Mouse (Mus musculus) thymus, adult 2 months (tissue): ENCODE results near the gene Cpne9. TPM values are rescaled to one million over a fixed set of nuclear protein-coding genes. Genes with fewer than 3 reads are reported as not detected.

Experiments
- DNase-seq: peaks from one replicate; pipeline ENCODE4 v3.0.0; 2021
- H3K27ac ChIP-seq: fragments of 200-500 bp; 2 replicates; pipeline ENCODE4 v1.5.1; 2012; ENCODE audit warnings: low read length, control low read depth; ENCODE audit not compliant: control insufficient read depth, insufficient read depth
- H3K27me3 ChIP-seq: fragments of 200-500 bp; 2 replicates; pipeline ENCODE4 v1.6.1; 2012; ENCODE audit warnings: mild to moderate bottlenecking, low read length, moderate library complexity, mixed read lengths; ENCODE audit not compliant: control insufficient read depth, insufficient read depth
- H3K36me3 ChIP-seq: fragments of 200-500 bp; 2 replicates; pipeline ENCODE4 v1.6.1; 2012; ENCODE audit warnings: mild to moderate bottlenecking, low read length, moderate library complexity; ENCODE audit not compliant: control insufficient read depth, insufficient read depth
- H3K4me1 ChIP-seq: fragments of 200-500 bp; replicated peaks from 2 replicates; pipeline ENCODE4 v1.6.1; 2012; ENCODE audit warnings: low read length; ENCODE audit not compliant: control insufficient read depth, insufficient read depth
- H3K4me3 ChIP-seq: fragments of 200-500 bp; 2 replicates; pipeline ENCODE4 v1.5.1; 2012; ENCODE audit warnings: mild to moderate bottlenecking, low read length, control low read depth, moderate library complexity; ENCODE audit not compliant: control insufficient read depth, insufficient read depth
- CTCF ChIP-seq: fragments of 200-500 bp; IDR thresholded peaks from 2 replicates; pipeline ENCODE4 v1.5.1; 2012; ENCODE audit warnings: mild to moderate bottlenecking, control low read depth, low read length, moderate library complexity, borderline replicate concordance; ENCODE audit not compliant: control insufficient read depth, poor library complexity, insufficient read depth; ENCODE audit errors: extremely low read depth
- POLR2A ChIP-seq: fragments of 200-500 bp; IDR thresholded peaks from 2 replicates; pipeline ENCODE4 v1.6.1; 2012; ENCODE audit warnings: mild to moderate bottlenecking, low read length, control low read depth, moderate library complexity; ENCODE audit not compliant: control insufficient read depth, poor library complexity, insufficient read depth; ENCODE audit errors: extremely low read depth
- WGBS: fragments of 180-500 bp; shearing (Covaris S2); methylation state at CpG from one replicate; pipeline ENCODE4 v1.1.7; 2018; 5-methylcytosine and 5-hydroxymethylcytosine counted together
- polyA plus RNA-seq: library from polyadenylated mRNA; depleted of rRNA; stranded (reverse); fragments of >200 nt; gene quantifications from 2 replicates; pipeline ENCODE4 v1.2.3, GENCODE M21; 2012; rRNA removed

Gene Cpne9
- polyA plus RNA-seq, 1 experiment = 0.65 TPM

DNA sequence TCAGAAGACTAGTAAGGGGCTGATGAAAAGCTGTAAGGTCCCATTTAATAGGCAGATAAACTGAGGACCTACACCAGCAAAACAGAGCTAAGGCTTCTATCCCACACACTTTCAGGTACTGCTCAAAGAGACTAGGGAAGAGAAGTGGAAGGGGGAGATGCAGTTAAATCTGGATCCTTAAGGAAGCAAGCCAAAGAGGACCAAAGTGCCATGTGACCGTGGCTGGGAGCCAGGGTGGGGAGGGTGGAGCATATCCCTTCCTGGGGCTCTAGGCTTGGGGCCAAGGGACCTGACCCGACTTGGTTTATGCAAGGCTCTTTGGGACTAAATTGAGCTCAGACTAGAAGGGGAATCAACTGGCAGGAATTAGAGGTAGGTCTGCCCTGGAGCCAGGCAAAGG is 62.2 kb downstream of the Cpne9 start:
- H3K27me3 ChIP-seq = no peaks in the 10 kb centered on the region
- DNase-seq = no peak
- H3K27ac ChIP-seq = no peak overlapping the region
- H3K4me1 ChIP-seq = peaks cover 4% of the 10 kb centered on the region; the same call in 1 of the 2 replicates
- TF ChIP-seq CTCF = no peak
- no peak for TF ChIP-seq POLR2A
- WGBS = 55% methylated on average over 2 of the region's 2 CpGs
- no peaks in the 10 kb centered on the region for H3K36me3 ChIP-seq
- H3K4me3 ChIP-seq = no peak overlapping the region

DNA sequence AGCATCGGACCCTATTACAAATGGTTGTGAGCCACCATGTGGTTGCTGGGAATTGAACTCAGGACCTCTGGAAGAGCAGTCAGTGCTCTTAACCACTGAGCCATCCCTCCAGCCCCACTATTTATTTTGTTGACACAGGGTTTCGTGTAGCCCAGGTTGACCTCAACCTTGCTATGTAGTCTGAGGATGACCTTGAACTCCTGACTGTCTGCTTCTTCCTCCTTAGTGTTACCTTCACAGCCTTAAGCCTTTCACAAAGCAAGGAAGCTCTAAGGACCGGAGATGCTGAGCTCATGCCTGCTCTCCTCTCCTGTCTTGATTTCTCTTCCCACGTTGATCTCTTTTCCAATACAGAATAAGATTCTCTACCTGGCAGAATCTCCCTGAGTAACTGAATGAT is 64.8 kb downstream of the Cpne9 start:
- Histone ChIP-seq H3K36me3 (no peaks in the 10 kb centered on the region), H3K27me3 (no peaks in the 10 kb centered on the region), H3K27ac (no peak overlapping the region), H3K4me3 (no peak overlapping the region), H3K4me1 (peaks cover 4% of the 10 kb centered on the region; the same call in 1 of the 2 replicates)
- TF ChIP-seq POLR2A (no peak), CTCF (no peak)
- 94% methylated on average over 4 of the region's 4 CpGs for WGBS
- no peak for DNase-seq

DNA sequence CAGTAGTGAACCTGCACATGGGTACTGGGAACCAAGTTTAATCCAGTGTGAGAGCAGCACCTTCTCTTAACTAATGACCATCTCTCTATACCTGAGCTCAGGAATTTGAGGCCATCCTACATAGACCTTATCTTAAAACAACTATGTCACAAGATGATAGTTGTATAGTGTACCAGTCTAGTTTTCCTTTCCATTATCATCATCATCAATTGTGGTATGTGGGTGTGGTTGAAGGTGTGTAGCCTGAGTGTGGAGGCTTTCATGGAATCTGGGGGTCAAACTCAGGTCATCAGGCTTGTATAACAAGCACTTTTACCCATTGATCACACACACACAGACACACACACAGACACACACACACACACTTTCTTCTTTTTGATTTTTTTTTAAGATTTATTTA is 68.4 kb downstream of the Cpne9 start:
- Histone ChIP-seq H3K4me1 (no peaks in the 10 kb centered on the region), H3K27me3 (no peaks in the 10 kb centered on the region), H3K4me3 (no peak overlapping the region), H3K36me3 (no peaks in the 10 kb centered on the region), H3K27ac (no peak overlapping the region)
- no peak for TF ChIP-seq POLR2A
- TF ChIP-seq CTCF = no peak
- DNase-seq = no peak

DNA sequence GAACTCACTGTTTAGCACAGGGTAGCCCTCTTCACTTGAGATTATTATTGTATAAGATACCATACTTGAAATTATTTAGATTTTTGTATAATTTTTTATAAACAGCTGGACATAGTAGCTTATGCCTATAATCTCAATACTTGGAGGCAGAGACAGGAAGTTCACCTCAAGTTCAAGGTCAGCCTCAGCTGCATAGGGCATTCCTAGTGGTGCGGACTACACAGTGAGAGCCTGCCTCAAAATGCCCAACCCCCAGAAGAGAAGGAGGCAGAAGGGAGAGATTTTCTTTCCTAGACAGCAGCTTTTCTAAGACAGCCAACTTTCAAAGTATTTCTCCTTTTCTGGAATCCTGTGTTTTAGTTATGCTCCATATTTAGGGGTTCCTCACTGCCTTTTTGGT is 69.1 kb downstream of the Cpne9 start:
- Histone ChIP-seq H3K27me3 (no peaks in the 10 kb centered on the region), H3K4me1 (no peaks in the 10 kb centered on the region), H3K4me3 (no peak overlapping the region), H3K36me3 (no peaks in the 10 kb centered on the region), H3K27ac (no peak overlapping the region)
- DNase-seq = no peak
- TF ChIP-seq POLR2A = no peak
- TF ChIP-seq CTCF = no peak
- 95% methylated on average over 1 of the region's 1 CpGs for WGBS

DNA sequence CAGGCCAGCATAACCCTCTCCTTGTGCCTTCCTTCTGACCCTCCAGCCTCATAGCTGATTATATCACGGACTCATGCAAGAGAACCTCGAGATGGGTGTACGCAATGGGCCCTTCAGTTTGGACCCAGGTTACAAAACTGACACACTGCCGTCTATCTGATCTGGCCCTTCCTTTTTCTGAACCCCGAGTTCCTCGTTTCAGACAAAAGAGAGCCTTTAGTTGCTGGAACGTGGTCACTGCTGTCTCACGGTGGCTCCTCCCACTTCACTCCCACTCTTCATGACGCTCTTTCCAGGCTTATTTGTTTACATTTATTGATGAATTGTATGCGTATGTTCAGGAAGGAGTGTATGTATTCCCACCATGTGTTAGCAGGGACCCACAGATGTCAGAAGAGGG is 69.5 kb downstream of the Cpne9 start:
- Histone ChIP-seq H3K27ac (no peak overlapping the region), H3K36me3 (no peaks in the 10 kb centered on the region), H3K4me3 (no peak overlapping the region), H3K4me1 (no peaks in the 10 kb centered on the region), H3K27me3 (no peaks in the 10 kb centered on the region)
- TF ChIP-seq CTCF = no peak
- TF ChIP-seq POLR2A = no peak
- no peak for DNase-seq
- WGBS = 47% methylated on average over 10 of the region's 10 CpGs

DNA sequence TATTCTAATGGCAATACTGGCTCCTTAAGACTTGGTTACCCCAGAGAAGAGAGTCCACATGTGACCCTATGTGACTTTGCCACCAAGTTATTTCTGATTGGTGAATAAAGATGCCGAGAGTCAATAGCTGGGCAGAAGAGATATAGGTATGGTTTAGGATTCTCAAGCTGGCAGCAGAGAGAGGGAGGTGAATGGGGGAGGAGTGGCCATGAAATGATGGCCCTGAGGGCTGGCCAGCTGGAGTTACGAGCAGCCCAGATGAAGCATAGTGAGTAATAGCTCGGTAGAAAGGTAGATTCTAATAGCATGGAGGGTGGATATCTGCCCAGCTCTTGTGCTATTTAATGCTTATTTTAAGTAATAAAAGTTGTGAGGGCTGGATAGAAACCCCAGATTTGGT is 70.7 kb downstream of the Cpne9 start:
- H3K4me3 ChIP-seq = no peak overlapping the region
- 92% methylated on average over 3 of the region's 3 CpGs for WGBS
- no peak overlapping the region for H3K27ac ChIP-seq
- H3K27me3 ChIP-seq = no peaks in the 10 kb centered on the region
- no peak for TF ChIP-seq CTCF
- no peak for TF ChIP-seq POLR2A
- DNase-seq = no peak
- H3K4me1 ChIP-seq = no peaks in the 10 kb centered on the region
- H3K36me3 ChIP-seq = no peaks in the 10 kb centered on the region

DNA sequence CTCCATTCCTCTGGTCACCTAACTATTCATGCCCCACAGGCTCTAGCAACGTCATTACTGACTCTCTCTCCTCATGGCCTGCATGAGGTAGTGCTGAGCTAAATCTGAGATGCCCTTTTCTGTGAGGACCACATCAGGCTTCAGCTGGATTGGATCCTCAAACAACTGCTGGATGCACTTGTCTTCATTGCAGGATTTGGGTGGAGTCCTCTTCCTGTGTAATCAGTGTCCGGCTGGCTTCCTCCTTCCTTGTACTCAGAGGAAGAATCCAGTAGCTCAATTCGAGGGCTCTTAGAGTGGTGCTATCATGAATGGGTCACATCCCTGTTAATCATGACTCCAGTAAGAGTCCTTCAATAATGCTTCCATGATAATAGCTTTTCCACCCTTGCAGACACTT is 71.6 kb downstream of the Cpne9 start:
- TF ChIP-seq CTCF (no peak), POLR2A (no peak)
- Histone ChIP-seq H3K4me3 (no peak overlapping the region), H3K36me3 (no peaks in the 10 kb centered on the region), H3K27me3 (no peaks in the 10 kb centered on the region), H3K27ac (no peak overlapping the region), H3K4me1 (no peaks in the 10 kb centered on the region)
- 89% methylated on average over 3 of the region's 3 CpGs for WGBS
- no peak for DNase-seq

Other genes with a start within 250 kb of the Cpne9 start
- gene Thumpd3, start 236.1 kb upstream of the Cpne9 start, polyA plus RNA-seq = 10.7 and 13.4 TPM in 2 replicates
- 51.8 and 52.2 TPM in 2 replicates for gene Setd5, start 204.9 kb upstream of the Cpne9 start, polyA plus RNA-seq
- gene Lhfpl4, start 86.9 kb upstream of the Cpne9 start, polyA plus RNA-seq = 0.08 and 0.10 TPM in 2 replicates
- 80.0 and 82.9 TPM in 2 replicates for gene Mtmr14, start 44.5 kb upstream of the Cpne9 start, polyA plus RNA-seq
- gene Brpf1, start 24.8 kb downstream of the Cpne9 start, polyA plus RNA-seq = 65.7 and 66.2 TPM in 2 replicates
- 23.1 and 23.4 TPM in 2 replicates for gene Ogg1, start 44.7 kb downstream of the Cpne9 start, polyA plus RNA-seq
- 12.6 and 18.3 TPM in 2 replicates for gene Camk1, start 61.7 kb downstream of the Cpne9 start, polyA plus RNA-seq
- gene Tada3, start 95.6 kb downstream of the Cpne9 start, polyA plus RNA-seq = 31.6 and 32.6 TPM in 2 replicates
- 118 and 120 TPM in 2 replicates for gene Arpc4, start 95.8 kb downstream of the Cpne9 start, polyA plus RNA-seq
- 38.4 and 43.1 TPM in 2 replicates for gene Ttll3, start 107.0 kb downstream of the Cpne9 start, polyA plus RNA-seq
- 81.6 and 94.5 TPM in 2 replicates for gene Rpusd3, start 137.0 kb downstream of the Cpne9 start, polyA plus RNA-seq
- 103 and 116 TPM in 2 replicates for gene Cidec, start 153.5 kb downstream of the Cpne9 start, polyA plus RNA-seq
- 69.6 and 75.5 TPM in 2 replicates for gene Jagn1, start 160.3 kb downstream of the Cpne9 start, polyA plus RNA-seq
- gene Il17re, start 176.2 kb downstream of the Cpne9 start, polyA plus RNA-seq = 22.8 and 32.5 TPM in 2 replicates
- 14.3 and 15.4 TPM in 2 replicates for gene Il17rc, start 189.1 kb downstream of the Cpne9 start, polyA plus RNA-seq
- 15.2 and 16.1 TPM in 2 replicates for gene Creld1, start 201.0 kb downstream of the Cpne9 start, polyA plus RNA-seq
- gene Prrt3, start 219.6 kb downstream of the Cpne9 start, polyA plus RNA-seq = 0.16 and 0.28 TPM in 2 replicates
- 54.5 and 59.7 TPM in 2 replicates for gene Emc3, start 249.3 kb downstream of the Cpne9 start, polyA plus RNA-seq
- 13.3 and 17.4 TPM in 2 replicates for gene Fancd2, start 249.4 kb downstream of the Cpne9 start, polyA plus RNA-seq